Mouse (Mus musculus) left cerebral cortex, postnatal 4 days (tissue): ENCODE measurements at regions not wholly inside any gene's neighbourhood (a gene's known extent, or its start where the extent isn't known, plus 50 kb on each side); places are given as distances from the start of the nearest gene placed in this dataset.
"Not testable (repeated sequence)": the region's sequence is repeated elsewhere in the genome, so short reads cannot be mapped to it uniquely, and the experiment has no call there.

Source experiments
- DNase-seq: peaks from one replicate; pipeline ENCODE4 v3.0.0-alpha.2; 2022
- intact Hi-C: fragments of 180-260 bp; cut with DNase I; formaldehyde crosslinking; loops from one replicate; pipeline ENCODE4 v1.15.1; 2025

DNA sequence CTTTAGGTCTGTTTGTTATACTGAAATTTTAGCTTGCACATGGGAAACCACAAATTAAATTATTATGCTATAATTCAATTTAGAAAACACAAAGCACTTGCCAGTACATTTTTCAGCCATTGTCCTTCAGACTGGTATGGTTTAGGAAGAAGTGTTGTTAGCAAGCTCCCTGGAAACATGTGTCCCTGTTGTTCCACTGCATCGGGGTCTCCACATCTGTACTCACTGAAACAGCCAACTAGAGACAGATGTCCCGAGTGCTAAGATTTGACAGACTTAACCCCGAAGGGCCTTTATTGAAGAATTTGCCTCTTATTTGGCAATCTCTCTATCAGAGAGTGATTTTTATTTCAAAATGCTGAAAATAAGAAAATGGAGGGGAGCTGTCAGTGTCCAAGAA is 362.6 kb downstream of the Rfpl4b start:
- intact Hi-C loops, result no loop called here
- no peak for DNase-seq

DNA sequence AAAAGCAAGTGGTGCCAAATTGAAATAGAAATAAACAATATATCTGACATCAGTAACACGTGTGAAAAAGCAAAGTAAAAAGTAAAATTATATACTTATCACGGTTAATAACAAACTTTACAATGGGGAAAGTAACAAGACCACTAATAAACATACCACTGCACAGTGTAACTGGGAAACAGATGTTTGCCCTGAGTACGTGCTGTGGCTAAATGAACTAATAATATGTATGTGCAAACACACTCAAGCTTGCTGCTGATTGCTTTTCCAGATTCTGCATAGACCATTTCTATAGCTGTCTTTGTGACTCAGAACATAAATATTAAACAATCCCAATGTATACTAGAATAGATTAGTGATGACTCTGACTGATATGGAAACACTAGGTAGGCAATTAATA is 363.2 kb downstream of the Rfpl4b start:
- intact Hi-C loops, result no loop called here
- no peak for DNase-seq

DNA sequence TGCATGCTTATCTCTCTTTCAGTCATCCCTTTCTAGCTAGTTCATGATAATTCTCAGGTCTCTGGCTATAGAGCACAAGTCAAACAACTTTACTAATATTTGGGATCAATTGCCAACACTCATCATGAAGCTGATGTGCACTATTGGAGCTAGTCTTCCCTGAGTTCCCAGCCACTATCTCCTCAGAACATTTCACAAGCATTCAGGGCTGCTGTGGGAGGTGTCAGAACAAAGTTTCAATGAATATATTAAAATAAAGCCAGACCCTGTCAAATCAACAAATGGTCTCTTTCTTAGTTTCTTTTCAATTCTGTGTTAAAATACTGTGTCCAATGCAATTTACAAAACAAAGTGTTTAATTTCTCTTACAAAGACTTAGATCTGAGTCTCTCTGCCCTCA is 364.8 kb downstream of the Rfpl4b start:
- intact Hi-C loops, result no loop called here
- DNase-seq, result no peak

DNA sequence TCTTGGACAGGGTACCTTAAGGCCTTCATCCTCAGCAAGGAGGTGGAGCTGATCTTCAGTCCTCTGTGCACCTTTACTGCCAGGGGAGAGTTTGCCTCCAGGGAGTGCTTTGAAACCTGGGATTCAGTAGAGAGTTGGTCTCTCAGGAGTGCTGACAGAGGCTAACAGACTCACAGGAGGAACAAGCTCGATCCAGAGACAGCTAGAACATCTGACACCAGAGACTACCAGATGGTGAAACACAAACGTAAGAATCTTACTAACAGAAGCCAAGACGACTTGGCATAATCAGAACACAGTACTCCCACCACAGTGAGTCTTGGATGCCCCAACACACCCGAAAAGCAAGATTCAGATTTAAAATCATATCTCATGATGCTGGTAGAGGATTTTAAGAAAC is 372.3 kb downstream of the Rfpl4b start:
- DNase-seq, result no peak
- intact Hi-C loops, result no loop called here

DNA sequence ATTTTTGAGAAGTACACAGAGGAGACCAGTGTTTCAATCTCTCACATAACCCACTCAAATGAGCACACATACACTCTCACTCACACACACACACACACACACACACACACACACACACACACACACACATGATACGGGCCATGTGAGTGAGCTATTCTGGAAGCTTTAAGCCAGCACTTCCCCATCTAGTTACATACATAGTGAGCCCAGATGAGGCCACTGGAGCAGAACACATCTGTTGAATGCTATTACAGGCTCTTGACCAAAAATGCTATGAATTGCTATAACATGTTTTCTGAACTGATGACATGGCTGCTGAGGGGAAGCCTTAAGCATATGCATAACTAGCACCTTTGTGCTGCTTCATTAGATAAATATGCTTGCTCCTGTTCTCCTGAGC is 373.9 kb downstream of the Rfpl4b start:
- DNase-seq, result no peak
- intact Hi-C loops, result no loop called here

DNA sequence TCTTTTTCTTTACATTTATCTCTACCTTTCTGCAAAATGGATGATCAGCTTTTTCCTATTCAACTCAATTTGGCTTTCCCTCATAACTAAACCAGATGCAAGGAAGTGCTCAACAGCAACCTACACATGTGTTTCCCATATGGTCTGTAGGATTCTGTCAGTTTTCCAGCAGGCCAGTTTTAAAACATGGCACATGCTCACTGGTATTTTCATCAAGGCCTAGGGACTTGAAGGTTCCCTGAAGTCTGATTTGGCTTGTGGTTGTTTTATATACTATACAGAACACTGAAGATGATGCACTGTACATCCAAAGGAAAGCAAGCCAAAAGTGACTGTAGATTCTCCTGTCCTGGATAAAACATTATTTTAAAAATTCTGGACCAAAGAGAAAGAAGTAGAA is 374.3 kb downstream of the Rfpl4b start:
- intact Hi-C loops, result no loop called here
- no peak for DNase-seq

DNA sequence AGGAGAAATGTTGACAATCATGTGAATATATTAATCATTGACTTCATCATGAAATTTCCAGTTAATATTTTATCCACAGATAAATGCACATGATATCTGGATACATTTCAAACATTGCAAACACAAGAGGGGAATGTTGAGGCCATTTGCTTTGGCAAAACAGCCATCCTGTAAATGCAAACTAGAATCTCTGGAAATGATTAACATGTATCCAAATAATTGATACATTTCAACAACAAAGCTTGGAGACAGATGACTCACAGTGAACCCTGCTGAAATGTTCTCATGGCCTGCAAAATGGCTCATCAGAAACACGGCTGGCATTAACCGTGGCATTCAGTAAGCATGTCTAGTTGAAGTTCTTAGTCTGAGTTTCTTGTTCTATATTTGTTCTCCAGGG is 382.3 kb downstream of the Rfpl4b start:
- intact Hi-C loops, result no loop called here
- DNase-seq, result no peak

DNA sequence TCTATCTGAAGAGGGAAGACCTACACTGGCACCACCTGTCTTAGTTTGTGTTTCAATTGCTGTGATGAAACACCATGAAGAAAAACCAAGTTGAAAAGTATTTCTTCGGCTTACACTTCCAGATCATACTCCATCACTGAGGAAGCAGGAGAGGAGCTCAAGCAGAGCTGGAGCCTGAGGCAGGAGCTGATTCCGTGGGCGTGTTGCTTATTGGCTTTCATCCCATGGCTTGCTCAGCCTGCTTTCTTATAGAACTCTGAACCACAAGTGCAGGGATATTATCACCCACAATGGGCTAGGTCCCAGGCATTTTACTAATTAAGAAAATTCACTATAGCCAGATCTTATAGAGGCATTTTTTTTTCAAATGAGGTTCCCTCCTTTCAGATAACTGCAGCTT is 384.7 kb downstream of the Rfpl4b start:
- DNase-seq, result no peak

DNA sequence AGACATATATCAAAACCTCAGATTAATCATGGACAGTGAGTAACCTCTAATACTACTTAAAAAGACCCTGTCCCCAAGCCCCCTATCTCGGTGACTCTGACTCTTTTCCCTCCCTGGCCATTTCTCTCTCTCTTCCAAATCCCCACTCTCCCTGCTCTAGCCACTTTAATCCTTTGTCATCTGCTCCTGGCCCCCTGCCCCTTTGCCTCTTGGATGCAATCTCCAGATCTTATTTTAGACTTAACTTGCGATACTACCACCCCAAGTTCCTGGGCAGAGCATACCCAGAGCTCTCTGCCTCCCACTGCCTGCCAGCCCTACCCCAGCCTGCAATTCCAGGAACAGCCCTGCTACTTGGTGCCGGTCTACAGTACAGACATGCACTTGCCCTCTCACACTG is 400.0 kb downstream of the Rfpl4b start:
- peak; percentile 44 for DNase-seq
- intact Hi-C loops, result no loop called here

More for the DNA sequence above, 384.7 kb downstream of the Rfpl4b start:
- intact Hi-C loops, result no loop called here

DNA sequence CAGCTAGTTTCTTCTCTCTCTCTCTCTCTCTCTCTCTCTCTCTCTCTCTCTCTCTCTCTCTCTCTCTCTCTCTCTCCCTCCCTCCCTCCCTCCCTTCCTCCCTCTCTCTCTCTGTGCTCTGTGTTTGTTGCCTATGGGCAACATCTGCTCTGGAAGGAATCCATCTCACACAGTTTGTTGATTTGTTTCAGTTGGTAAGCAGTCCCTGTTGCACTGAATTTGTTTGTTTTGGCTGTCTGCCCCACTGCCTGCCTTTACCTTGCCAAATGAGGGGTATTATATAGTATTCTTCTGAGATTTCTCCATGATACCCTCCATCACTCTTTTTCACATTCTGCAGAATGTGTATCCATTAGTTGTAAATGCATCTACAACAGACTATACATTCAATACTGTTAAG is 401.8 kb downstream of the Rfpl4b start:
- DNase-seq, result no peak
- intact Hi-C loops, result no loop called here

DNA sequence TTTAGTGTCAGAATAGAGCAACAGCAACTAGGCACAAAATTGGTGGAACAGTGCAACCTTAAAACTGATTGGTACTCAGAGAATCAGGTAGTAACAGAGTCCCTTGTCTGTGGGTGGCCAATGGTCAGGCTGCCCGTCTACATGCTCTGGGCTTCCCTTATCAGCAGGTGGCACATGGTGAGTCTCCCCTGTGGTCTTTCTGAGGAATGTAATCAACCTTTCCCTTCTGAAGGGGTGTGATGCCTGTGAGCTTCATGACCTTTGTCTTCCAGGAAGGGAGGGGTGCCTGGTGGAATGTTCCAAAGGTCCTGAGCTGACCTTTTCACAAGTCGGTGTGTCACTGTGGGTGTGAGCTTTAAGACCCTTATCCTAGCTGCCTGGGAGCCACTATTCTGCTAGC is 438.4 kb downstream of the Rfpl4b start:
- intact Hi-C loops, result no loop called here
- no peak for DNase-seq

DNA sequence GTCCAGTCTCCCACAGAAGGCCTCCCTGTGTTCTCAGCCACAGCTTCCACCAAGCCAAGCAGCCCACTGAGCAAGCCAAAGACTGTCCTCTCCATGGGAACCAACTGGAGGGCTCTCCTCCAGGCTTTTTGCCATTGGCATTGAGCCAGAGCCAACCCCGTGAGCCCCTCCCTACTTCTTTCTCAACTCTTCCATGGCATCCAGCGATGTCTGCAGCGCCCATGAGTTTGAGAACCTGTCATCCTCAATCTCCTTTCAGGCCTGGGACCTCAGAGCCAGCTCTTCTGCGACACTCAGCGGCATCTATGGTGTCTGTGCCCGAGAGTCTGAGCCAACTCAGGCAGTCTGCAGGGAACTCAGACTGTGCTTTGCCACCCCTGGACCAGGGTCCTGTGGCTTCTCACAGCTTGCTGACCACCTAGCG is 439.7 kb downstream of the Rfpl4b start:
- intact Hi-C loops, result no loop called here
- peak; percentile 86 for DNase-seq

DNA sequence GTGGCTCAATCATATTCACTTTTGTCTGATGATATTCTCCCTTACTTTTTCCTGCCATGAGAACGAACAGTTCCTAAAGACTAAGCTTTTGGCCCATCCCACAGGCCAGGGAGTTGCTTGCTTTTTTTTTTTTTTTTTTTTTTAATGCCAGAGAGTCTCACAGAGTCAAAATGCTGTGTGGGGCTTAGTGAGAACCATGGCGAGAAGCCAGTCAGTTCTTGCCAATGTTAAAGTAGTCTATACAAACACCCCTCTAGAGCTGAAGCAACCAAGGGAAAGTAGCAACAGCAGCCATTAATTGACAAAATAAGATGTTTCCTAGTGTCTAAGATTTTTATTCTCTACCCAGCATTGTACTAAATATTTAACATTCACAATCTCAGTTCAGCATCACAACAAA is 441.2 kb downstream of the Rfpl4b start:
- intact Hi-C loops, result no loop called here
- peak; percentile 32 for DNase-seq

DNA sequence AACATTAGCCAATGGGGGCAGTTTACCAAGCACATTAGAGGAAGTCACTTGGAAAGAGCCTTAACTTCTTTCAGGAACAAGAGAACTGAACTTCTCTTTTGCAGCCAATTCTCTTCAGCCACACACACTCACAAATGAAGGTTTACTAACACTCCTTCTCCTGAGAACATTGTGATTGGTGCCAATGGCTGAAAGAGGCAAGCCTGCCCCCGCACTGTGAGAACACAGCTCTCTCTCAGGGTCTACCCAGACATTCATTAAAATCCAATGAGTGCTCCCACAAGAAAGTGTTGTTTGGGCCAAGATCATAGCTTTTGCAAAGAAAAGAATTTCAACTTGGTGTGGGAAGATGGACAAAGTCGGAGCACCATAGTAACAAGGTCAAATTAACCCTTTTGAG is 454.8 kb downstream of the Rfpl4b start:
- no peak for DNase-seq
- intact Hi-C loops, result no loop called here

DNA sequence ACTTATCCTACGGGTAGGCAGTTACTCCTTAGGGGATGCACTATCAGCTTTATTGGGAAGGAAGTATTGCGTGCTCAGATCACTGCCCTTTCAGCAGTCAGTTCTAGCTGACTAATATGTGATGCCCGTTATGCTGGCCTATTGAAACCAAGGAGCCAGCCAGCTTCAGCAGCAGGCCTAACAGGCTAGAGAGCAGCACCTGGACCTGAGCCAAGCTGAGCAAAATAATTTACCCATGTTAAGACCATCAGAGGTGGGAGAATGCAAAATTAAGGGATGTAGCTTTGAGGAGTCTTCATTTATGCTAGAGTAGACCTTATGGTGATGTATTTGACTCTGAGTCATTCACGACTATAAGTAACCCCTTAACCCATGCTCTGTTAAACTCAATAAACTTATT is 456.7 kb downstream of the Rfpl4b start:
- intact Hi-C loops, result no loop called here
- peak; percentile 38 for DNase-seq

DNA sequence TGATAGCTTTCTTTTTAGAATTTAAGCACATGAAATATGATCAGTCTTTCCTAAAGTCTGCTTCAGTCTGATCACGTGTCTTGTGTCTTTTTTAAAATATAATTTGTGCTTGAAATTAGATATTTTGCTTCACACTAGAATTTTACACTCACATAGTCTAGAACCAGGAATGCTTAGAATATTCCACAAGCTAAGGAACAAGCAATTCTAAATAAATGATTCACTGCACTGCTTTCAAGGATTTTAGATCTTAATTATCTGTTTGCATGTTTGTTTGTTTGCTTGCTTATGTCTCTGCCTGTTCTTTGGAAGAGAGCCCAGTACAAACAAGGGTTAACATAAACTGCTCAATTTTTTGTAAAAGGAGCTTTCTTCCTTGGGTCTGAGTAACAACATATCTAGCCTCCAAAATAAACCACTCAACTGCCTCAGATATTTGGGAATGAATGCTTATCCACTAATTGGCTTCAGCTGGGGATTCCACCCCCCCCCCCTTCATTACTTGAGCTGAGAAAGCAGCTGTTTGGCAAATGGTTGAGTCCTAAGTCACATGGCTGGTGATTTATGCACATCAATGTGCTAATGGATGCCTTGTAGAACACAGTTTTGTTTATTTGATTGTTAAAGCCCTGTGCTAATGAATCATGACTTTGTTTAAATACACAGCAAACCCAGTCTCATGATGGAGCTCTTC is 463.9 kb downstream of the Rfpl4b start:
- intact Hi-C loops, result no loop called here
- peak; percentile 23 for DNase-seq

DNA sequence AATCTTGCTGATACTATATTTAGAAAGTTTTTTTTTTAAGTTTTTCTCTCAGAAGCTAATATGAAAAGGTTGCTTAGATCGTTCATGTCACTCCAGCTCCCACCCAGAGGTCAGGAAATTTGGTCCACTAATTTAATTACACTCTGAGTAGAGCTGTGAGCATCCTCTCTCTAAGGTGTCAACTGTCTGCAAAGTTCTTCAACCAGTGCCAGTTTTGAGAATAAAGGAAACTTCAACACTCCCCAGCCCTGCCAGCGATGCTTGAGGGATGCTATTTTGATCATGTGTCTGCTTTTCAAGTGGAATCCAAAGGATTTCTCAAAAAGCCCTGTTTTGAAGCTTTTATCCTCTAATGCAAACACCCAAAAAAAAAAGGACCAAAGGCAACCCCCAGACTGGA is 467.6 kb downstream of the Rfpl4b start:
- intact Hi-C loops, result no loop called here
- no peak for DNase-seq

DNA sequence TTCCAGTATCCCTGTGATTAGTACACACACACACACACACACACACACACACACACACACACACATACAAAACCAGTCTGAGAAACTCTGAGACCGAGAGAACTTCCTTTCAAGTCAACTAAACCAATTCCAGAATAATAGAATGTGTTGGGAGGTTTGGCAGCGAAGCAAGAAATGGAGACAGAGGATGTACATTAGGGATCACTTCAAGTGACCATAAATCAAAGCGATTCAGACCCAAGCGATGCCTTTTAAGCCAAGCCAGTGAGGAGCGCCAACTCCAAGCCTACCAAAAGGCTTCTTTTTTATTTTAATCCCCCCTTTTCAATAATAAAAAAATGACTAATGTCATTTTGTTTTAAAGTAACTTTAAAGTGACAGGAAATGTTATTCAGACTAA is 468.1 kb downstream of the Rfpl4b start:
- intact Hi-C loops, result no loop called here
- no peak for DNase-seq

DNA sequence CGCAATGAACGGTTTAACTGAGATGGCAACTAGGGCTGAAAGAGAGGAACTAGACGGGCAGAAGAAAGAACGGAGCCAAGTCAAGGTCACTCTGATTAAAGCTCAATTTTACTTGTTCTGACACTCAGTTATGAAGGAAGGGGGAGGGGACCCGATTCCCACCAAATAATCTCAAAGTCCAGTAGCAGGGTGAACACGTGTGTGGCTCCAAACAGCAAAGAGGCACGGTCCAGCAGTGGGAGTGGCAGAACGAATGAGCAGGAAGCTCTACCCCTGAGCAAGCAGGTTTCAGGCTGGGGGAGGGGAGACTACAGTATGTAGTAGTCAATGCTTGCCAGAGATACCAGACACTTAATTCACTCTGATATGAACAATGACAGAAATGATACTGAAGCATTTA is 474.6 kb downstream of the Rfpl4b start:
- intact Hi-C loops, DNase-seq: not testable (repeated sequence)

DNA sequence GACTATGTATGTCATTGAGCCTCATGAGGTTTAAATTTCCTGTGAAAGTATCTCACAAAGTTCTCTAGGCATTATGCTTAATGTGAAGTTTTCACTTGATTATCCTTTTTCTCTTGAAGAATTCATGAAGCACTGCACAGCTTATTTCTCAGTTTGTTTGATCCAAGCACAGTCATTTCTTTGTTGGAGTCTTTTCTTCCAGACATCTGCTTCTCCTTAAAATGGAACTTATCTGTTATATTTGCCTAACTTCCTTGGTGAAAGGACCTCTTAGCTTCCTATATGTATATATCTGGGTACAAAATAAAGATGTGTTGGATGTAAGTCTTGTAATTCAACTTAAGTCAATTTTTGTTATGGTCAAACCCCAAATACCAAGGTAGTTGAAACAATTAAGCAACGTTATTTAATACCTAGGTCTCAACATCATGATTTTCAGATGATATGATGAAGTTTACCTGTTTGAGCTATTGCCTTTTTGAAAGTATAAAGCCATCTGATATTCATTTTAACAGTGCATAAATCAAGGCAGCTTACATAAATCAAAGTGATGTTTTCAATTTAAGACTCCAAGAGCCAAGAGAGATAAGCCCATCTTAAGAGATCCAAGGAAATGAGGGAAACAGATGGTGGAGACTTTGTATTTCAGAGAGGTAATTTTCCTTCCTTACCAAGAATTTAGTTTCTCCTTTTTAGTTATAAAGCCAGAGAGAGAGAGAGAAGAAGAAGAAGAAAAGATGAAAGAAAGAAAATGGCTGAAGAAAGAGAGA is 481.0 kb downstream of the Rfpl4b start:
- intact Hi-C loops, result no loop called here
- no peak for DNase-seq

DNA sequence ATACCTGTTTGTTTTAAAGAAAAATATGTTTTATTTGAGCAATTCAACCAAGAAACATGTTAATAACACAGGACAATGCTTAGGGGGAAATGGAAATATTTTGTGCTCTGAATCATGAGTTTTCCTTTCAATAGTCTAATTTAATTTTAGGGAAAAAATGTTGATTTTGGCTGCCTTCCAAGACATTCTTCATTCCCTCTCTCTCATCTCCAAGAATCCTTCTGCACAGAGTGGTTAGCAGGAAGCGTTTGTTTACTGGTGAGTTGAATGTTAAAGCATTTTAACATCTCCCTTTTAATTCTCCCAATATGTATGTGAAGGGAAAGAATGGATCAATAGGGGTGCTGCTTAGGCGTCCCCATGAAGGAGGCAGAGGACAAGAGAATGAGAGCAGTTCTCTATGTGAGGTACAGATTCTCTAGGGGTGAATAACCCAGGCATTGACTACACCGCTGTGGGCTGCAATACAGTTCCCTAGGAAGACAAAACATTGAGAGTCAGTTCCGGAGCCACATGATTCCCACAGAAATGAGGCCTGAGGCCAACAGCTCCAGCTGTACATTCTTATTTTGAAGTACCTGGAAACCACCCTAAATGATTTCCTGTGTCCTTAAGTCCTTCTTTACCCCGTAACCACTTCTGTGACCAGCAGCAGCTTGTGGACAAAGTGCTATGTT is 512.7 kb downstream of the Rfpl4b start:
- intact Hi-C loops, result no loop called here
- DNase-seq, result no peak

DNA sequence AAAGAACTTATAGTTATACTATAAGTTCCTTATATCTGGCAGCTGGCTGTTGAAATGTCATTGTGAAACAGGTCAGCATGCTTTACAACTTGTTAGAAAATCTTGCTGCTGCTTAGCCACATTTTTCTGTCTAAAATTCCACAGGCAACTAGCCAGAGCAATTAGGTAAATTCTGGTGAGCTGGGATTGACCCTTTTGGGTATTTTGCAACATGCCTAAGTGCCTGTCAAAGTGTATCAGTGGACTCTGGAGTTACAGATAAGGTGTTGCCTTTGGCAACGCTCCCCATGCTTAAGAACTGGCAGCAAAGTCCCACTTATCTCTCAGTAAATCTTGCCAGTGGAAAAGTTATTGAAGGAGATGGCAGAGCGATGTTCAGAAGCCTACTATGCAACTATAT is 525.9 kb downstream of the Rfpl4b start:
- no peak for DNase-seq
- intact Hi-C loops, result no loop called here
